Mouse (Mus musculus) right cerebral cortex, postnatal 4 days (tissue): Measurements from ENCODE around the gene Dip2a.

Source experiments
- DNase-seq: peaks from one replicate; pipeline ENCODE4 v3.0.0-alpha.2; 2022

The Dip2a gene

GRCm38 (mm10) chr10:76239401-76239800, 105.7 kb downstream of the Dip2a start:
- no peak for DNase-seq

- DNase-seq: peak; percentile 90
Observed at GRCm38 (mm10) chr10:76237341-76238225, 107.5 kb downstream of the Dip2a start, which contains the start of gene Prmt2. Prmt2 (minus strand) TSS chr10:76237865.

- DNase-seq: no peak
Observed at GRCm38 (mm10) chr10:76229627-76230026, 115.5 kb downstream of the Dip2a start.

GRCm38 (mm10) chr10:76225944-76226343, 119.1 kb downstream of the Dip2a start:
- no peak for DNase-seq

- no peak for DNase-seq
Observed at GRCm38 (mm10) chr10:76218240-76218639, 126.9 kb downstream of the Dip2a start.

GRCm38 (mm10) chr10:76217056-76217455, 128.0 kb downstream of the Dip2a start:
- DNase-seq: no peak

- DNase-seq: no peak
Observed at GRCm38 (mm10) chr10:76214161-76214560, 130.9 kb downstream of the Dip2a start.

- DNase-seq: no peak
Observed at GRCm38 (mm10) chr10:76212121-76212520, 133.0 kb downstream of the Dip2a start.

- DNase-seq: no peak
Observed at GRCm38 (mm10) chr10:76210806-76211205, 134.3 kb downstream of the Dip2a start.
